Mouse (Mus musculus) heart, embryonic 16.5 days (tissue): Measurements from ENCODE around the gene BC030867. TPM values are rescaled to one million over a fixed set of nuclear protein-coding genes. Genes with fewer than 3 reads are reported as not detected.
"Not testable (repeated sequence)": the region's sequence is repeated elsewhere in the genome, so short reads cannot be mapped to it uniquely, and the experiment has no call there.

Experiments
- ATAC-seq: fragments of 200-750 bp; cut with Nextera tagmentation; replicated peaks from 2 replicates; pipeline ENCODE4 v1.8.0; 2017; ENCODE audit warnings: moderate number of reproducible peaks; ENCODE audit not compliant: insufficient read depth, low FRiP score; ENCODE audit errors: extremely low read depth
- H3K27ac ChIP-seq: fragments of 300-500 bp; sonication (generic); 2 replicates; pipeline ENCODE4 v1.5.1; 2014; ENCODE audit warnings: mild to moderate bottlenecking, low read length, control low read depth, moderate library complexity
- H3K27me3 ChIP-seq: fragments of 300-500 bp; sonication (generic); 2 replicates; pipeline ENCODE4 v1.6.1; 2014; ENCODE audit warnings: low read length, mixed read lengths; ENCODE audit not compliant: control insufficient read depth, insufficient read depth
- H3K36me3 ChIP-seq: fragments of 300-500 bp; sonication (generic); 2 replicates; pipeline ENCODE4 v1.6.1; 2014; ENCODE audit not compliant: control insufficient read depth, insufficient read depth
- H3K4me1 ChIP-seq: fragments of 300-500 bp; sonication (generic); 2 replicates; pipeline ENCODE4 v1.6.1; 2014; ENCODE audit warnings: low read length, mixed read lengths; ENCODE audit not compliant: control insufficient read depth, insufficient read depth
- H3K4me2 ChIP-seq: fragments of 300-500 bp; sonication (generic); 2 replicates; pipeline ENCODE4 v1.6.1; 2014; ENCODE audit warnings: low read depth, mild to moderate bottlenecking, control low read depth, low read length
- H3K4me3 ChIP-seq: fragments of 300-500 bp; sonication (generic); 2 replicates; pipeline ENCODE4 v1.5.1; 2014; ENCODE audit warnings: mild to moderate bottlenecking, control low read depth, low read length
- H3K9ac ChIP-seq: fragments of 300-500 bp; sonication (generic); 2 replicates; pipeline ENCODE4 v1.6.1; 2014; ENCODE audit warnings: low read length, control low read depth
- H3K9me3 ChIP-seq: fragments of 300-500 bp; sonication (generic); replicated peaks from 2 replicates; pipeline ENCODE4 v1.6.1; 2016; ENCODE audit warnings: low read length; ENCODE audit not compliant: control insufficient read depth
- WGBS: fragments of 180-500 bp; shearing (Covaris S2); extraction: QIAGEN DNeasy Blood & Tissue Kit; methylation state at CpG from one replicate; pipeline ENCODE4 v1.1.7; 2014; 5-methylcytosine and 5-hydroxymethylcytosine counted together
- polyA plus RNA-seq: library from polyadenylated mRNA; unstranded; fragments of >200 nt; fragmentation: Nextera tagmentation; extraction: Ambion mirVana; gene quantifications from 2 replicates; pipeline ENCODE4 v1.2.1, GENCODE M21; 2015

BC030867 gene
- polyA plus RNA-seq, 1 experiment from 2014 or later = 11.8 TPM

GRCm38 (mm10) chr11:102279595-102279994 lies 30.9 kb downstream of the BC030867 start:
- Histone ChIP-seq H3K9ac (no peak overlapping the region), H3K36me3 (no peaks in the 10 kb centered on the region), H3K27me3 (0 out of 2 replicates have a peak, but pooled peaks cover 4% of the 10 kb centered on the region), H3K4me3 (no peak overlapping the region), H3K4me1 (peaks cover 7% of the 10 kb centered on the region), H3K4me2 (no peak overlapping the region), H3K9me3 (no peaks in the 10 kb centered on the region), H3K27ac (no peak overlapping the region)
- ATAC-seq = no peak
- WGBS = 89% methylated on average over 3 of the region's 3 CpGs

DNA sequence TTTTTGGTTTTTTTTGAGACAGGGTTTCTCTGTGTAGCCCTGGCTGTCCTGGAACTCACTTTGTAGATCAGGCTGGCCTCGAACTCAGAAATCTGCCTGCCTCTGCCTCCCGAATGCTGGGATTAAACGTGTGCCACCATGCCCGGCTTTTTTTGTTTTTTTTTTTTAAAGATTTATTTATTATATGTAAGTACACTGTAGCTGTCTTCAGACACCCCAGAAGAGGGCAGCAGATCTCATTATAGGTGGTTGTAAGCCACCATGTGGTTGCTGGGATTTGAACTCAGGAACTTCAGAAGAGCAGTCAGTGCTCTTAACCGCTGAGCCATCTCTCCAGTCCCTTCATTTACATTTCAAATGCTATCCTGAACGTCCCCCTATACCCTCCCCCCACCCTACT lies 31.6 kb downstream of the BC030867 start:
- H3K4me2 ChIP-seq, H3K9me3 ChIP-seq, H3K36me3 ChIP-seq, H3K4me3 ChIP-seq, H3K27ac ChIP-seq, H3K27me3 ChIP-seq, H3K4me1 ChIP-seq, ATAC-seq, H3K9ac ChIP-seq: not testable (repeated sequence)
- 70% methylated on average over 6 of the region's 6 CpGs for WGBS

- WGBS = 83% methylated on average over 6 of the region's 6 CpGs
- Histone ChIP-seq H3K9ac (no peak overlapping the region), H3K27ac (peak overlapping the region; percentile 80; the same call in 1 of the 2 replicates), H3K36me3 (peaks cover 13% of the 10 kb centered on the region), H3K27me3 (no peaks in the 10 kb centered on the region), H3K4me3 (peak overlapping the region; percentile 72), H3K9me3 (no peaks in the 10 kb centered on the region), H3K4me1 (peaks cover 16% of the 10 kb centered on the region), H3K4me2 (peak overlapping the region; percentile 84)
- ATAC-seq = no peak
Observed at GRCm38 (mm10) chr11:102283922-102284321, 35.2 kb downstream of the BC030867 start.

GRCm38 (mm10) chr11:102284501-102285094 lies 35.9 kb downstream of the BC030867 start, which contains the start of gene Tmub2:
TSS of gene Tmub2 (plus strand) at chr11:102284931.
- peak; percentile 94 for ATAC-seq
- Histone ChIP-seq H3K36me3 (peaks cover 13% of the 10 kb centered on the region), H3K4me2 (peak within 1 kb of the TSS; percentile 84), H3K27me3 (no peaks in the 10 kb centered on the region), H3K4me3 (peak within 1 kb of the TSS; percentile 72), H3K9me3 (no peaks in the 10 kb centered on the region), H3K9ac (peak within 1 kb of the TSS; percentile 93), H3K27ac (peak within 1 kb of the TSS; percentile 85), H3K4me1 (peaks cover 16% of the 10 kb centered on the region)
- under 1% methylated on average over 32 of the region's 32 CpGs for WGBS

GRCm38 (mm10) chr11:102285095-102285834 lies 36.6 kb downstream of the BC030867 start:
- ATAC-seq = peak; percentile 45
- H3K27me3 ChIP-seq = no peaks in the 10 kb centered on the region
- peak overlapping the region; percentile 84 for H3K4me2 ChIP-seq
- peak overlapping the region; percentile 72 for H3K4me3 ChIP-seq
- peaks cover 16% of the 10 kb centered on the region for H3K4me1 ChIP-seq
- H3K36me3 ChIP-seq = peaks cover 13% of the 10 kb centered on the region
- H3K9ac ChIP-seq = peak overlapping the region; percentile 93
- peak overlapping the region; percentile 85 for H3K27ac ChIP-seq
- H3K9me3 ChIP-seq = no peaks in the 10 kb centered on the region
- WGBS = 3% methylated on average over 31 of the region's 31 CpGs

DNA sequence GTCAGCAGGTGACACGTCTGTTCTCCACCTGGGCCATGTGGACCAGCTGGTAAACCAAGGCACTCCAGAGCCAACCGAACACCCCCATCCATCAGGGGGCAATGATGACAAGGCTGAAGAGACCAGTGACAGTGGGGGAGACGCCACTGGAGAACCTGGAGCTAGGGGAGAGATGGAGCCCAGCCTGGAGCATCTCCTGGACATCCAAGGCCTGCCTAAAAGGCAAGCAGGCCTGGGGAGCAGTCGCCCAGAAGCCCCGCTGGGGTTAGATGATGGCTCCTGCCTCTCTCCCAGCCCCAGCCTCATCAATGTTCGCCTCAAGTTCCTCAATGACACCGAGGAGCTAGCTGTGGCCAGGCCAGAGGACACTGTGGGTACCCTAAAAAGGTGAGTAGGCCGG lies 38.8 kb downstream of the BC030867 start:
- Histone ChIP-seq H3K4me3 (no peak overlapping the region), H3K4me1 (peaks cover 16% of the 10 kb centered on the region), H3K27ac (no peak overlapping the region), H3K36me3 (peaks cover 33% of the 10 kb centered on the region), H3K9ac (no peak overlapping the region), H3K4me2 (no peak overlapping the region), H3K9me3 (no peaks in the 10 kb centered on the region), H3K27me3 (no peaks in the 10 kb centered on the region)
- no peak for ATAC-seq
- WGBS = 86% methylated on average over 8 of the region's 8 CpGs

DNA sequence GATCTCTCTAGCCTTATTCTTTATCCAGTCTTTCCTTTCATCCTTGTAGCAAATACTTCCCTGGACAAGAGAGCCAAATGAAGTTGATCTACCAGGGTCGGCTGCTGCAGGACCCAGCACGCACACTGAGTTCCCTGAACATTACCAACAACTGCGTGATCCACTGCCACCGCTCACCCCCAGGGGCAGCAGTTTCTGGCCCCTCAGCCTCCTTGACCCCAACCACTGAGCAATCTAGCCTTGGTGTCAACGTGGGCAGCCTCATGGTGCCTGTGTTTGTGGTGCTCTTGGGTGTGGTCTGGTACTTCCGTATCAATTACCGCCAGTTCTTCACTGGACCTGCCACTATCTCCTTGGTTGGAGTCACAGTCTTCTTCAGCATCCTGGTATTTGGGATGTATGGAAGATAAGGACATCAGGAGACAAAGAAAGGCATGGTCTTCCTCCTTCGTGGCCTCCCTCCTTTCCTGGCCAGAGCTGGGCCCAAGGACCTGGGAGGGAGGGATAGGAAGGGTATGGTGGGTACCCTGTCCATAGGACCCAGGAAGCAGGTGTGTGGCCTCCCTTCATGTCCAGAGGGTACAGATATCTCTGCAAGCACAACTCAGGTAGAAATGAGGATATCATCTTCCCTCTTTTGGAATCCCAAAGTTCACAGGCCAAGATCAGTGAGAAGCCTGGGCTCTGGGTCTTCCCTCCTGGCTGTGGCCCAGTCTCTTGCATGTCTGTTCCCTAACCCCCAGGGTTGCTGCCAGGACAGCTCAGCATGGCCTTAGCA lies 39.5 kb downstream of the BC030867 start:
- no peak overlapping the region for H3K4me2 ChIP-seq
- 78% methylated on average over 8 of the region's 8 CpGs for WGBS
- H3K36me3 ChIP-seq = peaks cover 40% of the 10 kb centered on the region
- H3K27ac ChIP-seq = no peak overlapping the region
- no peak overlapping the region for H3K9ac ChIP-seq
- no peak for ATAC-seq
- no peaks in the 10 kb centered on the region for H3K27me3 ChIP-seq
- no peak overlapping the region for H3K4me3 ChIP-seq
- peaks cover 16% of the 10 kb centered on the region for H3K4me1 ChIP-seq
- H3K9me3 ChIP-seq = no peaks in the 10 kb centered on the region

DNA sequence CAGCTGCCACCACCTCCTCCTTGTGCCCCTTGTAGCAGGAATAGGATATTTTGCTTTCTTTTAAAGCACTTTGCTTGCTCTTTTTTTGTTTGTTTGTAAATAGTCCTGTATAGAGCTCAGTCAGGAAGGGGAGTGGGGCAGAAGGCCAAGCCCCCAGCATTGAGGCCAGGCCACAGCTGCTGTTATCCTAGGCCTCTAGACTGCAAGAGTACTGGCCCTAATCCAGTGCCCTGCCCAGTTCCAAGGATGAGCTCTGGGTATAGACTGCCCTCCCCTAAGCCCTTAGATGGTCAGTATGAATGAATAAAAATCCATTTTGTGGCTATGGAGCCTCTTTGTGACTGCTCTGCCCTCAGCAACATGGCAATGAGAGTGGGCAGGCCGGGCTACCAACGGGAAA lies 40.2 kb downstream of the BC030867 start:
- Histone ChIP-seq H3K27me3 (no peaks in the 10 kb centered on the region), H3K9ac (no peak overlapping the region), H3K36me3 (peaks cover 46% of the 10 kb centered on the region), H3K4me3 (no peak overlapping the region), H3K9me3 (no peaks in the 10 kb centered on the region), H3K4me2 (no peak overlapping the region), H3K27ac (no peak overlapping the region), H3K4me1 (peaks cover 16% of the 10 kb centered on the region)
- 70% methylated on average over 2 of the region's 2 CpGs for WGBS
- ATAC-seq = no peak
